Mouse (Mus musculus) lung, adult 2 months (tissue): ENCODE data around the gene Eid2. TPM values are rescaled to one million over a fixed set of nuclear protein-coding genes. Genes with fewer than 3 reads are reported as not detected.

Source experiments
- DNase-seq: peaks from one replicate; pipeline ENCODE4 v3.0.0; 2022
- H3K4me1 ChIP-seq: fragments of 200-500 bp; 2 replicates; pipeline ENCODE4 v1.6.1; 2011; ENCODE audit warnings: low read length; ENCODE audit not compliant: control insufficient read depth, insufficient read depth
- H3K4me3 ChIP-seq: fragments of 200-500 bp; replicated peaks from 2 replicates; pipeline ENCODE3; 2011; ENCODE audit warnings: low read depth, mild to moderate bottlenecking, control low read depth, low read length; ENCODE audit errors: extremely low read depth
- CTCF ChIP-seq: fragments of 200-500 bp; IDR thresholded peaks from 2 replicates; pipeline ENCODE4 v1.5.1; 2011; ENCODE audit warnings: mild to moderate bottlenecking, low read length, control low read depth; ENCODE audit not compliant: insufficient read depth
- POLR2A ChIP-seq: fragments of 200-500 bp; IDR thresholded peaks from 2 replicates; pipeline ENCODE4 v1.6.1; 2011; ENCODE audit warnings: low read depth, mild to moderate bottlenecking, control low read depth, low read length, borderline replicate concordance; ENCODE audit errors: extremely low read depth
- WGBS: fragments of 180-500 bp; shearing (Covaris S2); methylation state at CpG from one replicate; pipeline ENCODE4 v1.1.7; 2018; 5-methylcytosine and 5-hydroxymethylcytosine counted together
- polyA plus RNA-seq: library from polyadenylated mRNA; depleted of rRNA; stranded (reverse); fragments of >200 nt; gene quantifications from 2 replicates; pipeline ENCODE4 v1.2.3, GENCODE M21; 2012; rRNA removed

Gene Eid2
- polyA plus RNA-seq, 1 experiment = 5.2 TPM

DNA sequence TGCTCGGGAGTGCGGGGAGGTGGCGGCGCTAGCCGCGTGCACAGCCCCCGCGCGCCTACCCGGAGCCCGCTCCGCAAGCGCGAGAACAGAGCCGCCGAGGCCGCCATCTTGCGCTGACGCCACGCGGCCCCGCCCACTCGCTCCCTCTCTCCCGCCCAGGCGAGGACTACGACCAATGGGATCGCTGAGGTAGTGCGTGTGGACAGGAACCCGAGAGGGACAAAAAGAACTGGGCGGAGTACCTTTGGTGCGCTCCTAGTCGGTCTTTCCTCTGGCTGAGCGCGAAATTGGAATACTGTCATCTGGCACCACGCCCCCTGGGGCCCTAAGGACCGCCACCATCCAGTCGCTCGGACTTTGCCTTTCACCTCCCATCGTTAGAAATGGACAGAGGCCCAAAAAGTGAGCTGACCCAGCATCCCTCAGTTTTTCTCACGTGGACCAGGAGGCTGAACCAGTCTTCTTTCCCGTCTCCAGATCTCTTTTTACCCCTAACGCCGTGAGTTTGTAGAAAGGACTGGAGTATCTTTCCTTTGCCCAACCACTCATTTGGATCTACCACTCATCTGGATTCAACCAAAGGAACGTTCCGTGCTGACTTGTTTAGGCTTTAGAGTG, 44.4 kb downstream of the Eid2 start, which contains the start of gene Timm50:
TSS of gene Timm50 (minus strand) at position 147 of the 618 bp plus-strand sequence.
- WGBS = under 1% methylated on average over 45 of the region's 45 CpGs
- peak; percentile 97 for DNase-seq
- TF ChIP-seq POLR2A (peak; percentile 59; the same call in 1 of the 2 replicates), CTCF (no peak)
- Histone ChIP-seq H3K4me3 (peak within 1 kb of the TSS; percentile 71), H3K4me1 (peaks cover 4% of the 10 kb centered on the region; the same call in 1 of the 2 replicates)

DNA sequence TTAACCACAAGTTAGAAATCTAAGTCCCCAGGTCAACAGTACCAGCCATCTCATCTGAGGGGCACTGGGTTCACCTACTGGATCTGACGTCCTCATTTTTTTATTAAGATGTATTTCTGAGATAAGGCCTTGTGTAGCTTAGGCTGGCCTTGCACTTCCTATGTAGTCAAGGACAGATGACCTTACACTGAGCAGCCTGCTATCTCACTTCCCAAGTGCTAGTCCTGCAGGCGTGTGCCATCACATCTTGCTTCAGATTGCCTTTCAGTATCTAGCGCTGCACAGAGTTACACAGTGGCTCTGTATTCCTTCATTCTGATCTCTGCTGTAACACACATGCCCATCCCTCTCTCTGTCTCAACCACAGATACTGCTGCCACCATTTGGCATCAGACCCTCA, 50.4 kb downstream of the Eid2 start:
- TF ChIP-seq POLR2A (no peak), CTCF (no peak)
- H3K4me1 ChIP-seq = no peaks in the 10 kb centered on the region
- 86% methylated on average over 3 of the region's 3 CpGs for WGBS
- no peak for DNase-seq
- H3K4me3 ChIP-seq = no peak overlapping the region

DNA sequence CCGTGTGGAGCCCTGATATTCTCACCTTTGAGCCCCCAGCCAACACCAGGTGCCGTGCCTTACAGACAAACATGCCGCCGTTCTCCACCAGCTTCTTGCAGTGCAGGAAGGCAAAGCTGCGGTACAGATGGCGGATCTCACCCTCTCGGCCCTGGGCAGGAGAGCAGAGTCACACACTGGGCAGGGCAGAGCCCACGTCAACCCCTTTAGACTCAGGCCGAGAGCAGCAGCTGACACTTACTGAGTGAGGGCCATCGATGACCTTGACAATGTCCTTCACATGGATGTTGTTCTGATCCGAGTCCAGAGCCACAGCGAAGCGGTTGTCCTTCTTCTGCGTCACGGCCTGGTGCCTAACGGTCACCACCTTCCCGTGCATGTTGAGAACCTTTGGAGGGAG, 51.0 kb downstream of the Eid2 start:
- TF ChIP-seq POLR2A = no peak
- no peak for TF ChIP-seq CTCF
- 91% methylated on average over 17 of the region's 17 CpGs for WGBS
- DNase-seq = no peak
- no peak overlapping the region for H3K4me3 ChIP-seq
- no peaks in the 10 kb centered on the region for H3K4me1 ChIP-seq

Other genes starting within 250 kb of the Eid2 start
- 67.7 and 86.4 TPM in 2 replicates for gene Psmc4, start 217.8 kb upstream of the Eid2 start, polyA plus RNA-seq
- gene Fcgbp, start 196.6 kb upstream of the Eid2 start, polyA plus RNA-seq = 7.5 and 19.2 TPM in 2 replicates
- gene 9530053A07Rik, start 138.4 kb upstream of the Eid2 start, polyA plus RNA-seq = 0.45 and 0.63 TPM in 2 replicates
- gene Fbl, start 98.2 kb upstream of the Eid2 start, polyA plus RNA-seq = 32.4 and 40.9 TPM in 2 replicates
- 50.1 and 53.7 TPM in 2 replicates for gene Dyrk1b, start 88.4 kb upstream of the Eid2 start, polyA plus RNA-seq
- 11.9 and 15.6 TPM in 2 replicates for gene Eid2b, start 9.9 kb downstream of the Eid2 start, polyA plus RNA-seq
- not detected in 2 replicates for gene Selenov, start 23.3 kb downstream of the Eid2 start, polyA plus RNA-seq
- gene Dll3, start 34.4 kb downstream of the Eid2 start, polyA plus RNA-seq = 0.12 and 0.20 TPM in 2 replicates
- 38.8 and 44.4 TPM in 2 replicates for gene Timm50, start 44.2 kb downstream of the Eid2 start, polyA plus RNA-seq
- gene Supt5, start 70.9 kb downstream of the Eid2 start, polyA plus RNA-seq = 98.7 and 109 TPM in 2 replicates
- 529 and 774 TPM in 2 replicates for gene Rps16, start 82.8 kb downstream of the Eid2 start, polyA plus RNA-seq
- 37.5 and 40.0 TPM in 2 replicates for gene Plekhg2, start 104.7 kb downstream of the Eid2 start, polyA plus RNA-seq
- gene Zfp36, start 112.4 kb downstream of the Eid2 start, polyA plus RNA-seq = 83.3 and 136 TPM in 2 replicates
- gene Med29, start 124.8 kb downstream of the Eid2 start, polyA plus RNA-seq = 37.3 and 39.2 TPM in 2 replicates
- gene Paf1, start 125.1 kb downstream of the Eid2 start, polyA plus RNA-seq = 81.5 and 103 TPM in 2 replicates
- gene Gmfg, start 169.6 kb downstream of the Eid2 start, polyA plus RNA-seq = 24.2 and 24.3 TPM in 2 replicates
- 5.5 and 7.0 TPM in 2 replicates for gene Lrfn1, start 184.1 kb downstream of the Eid2 start, polyA plus RNA-seq
- not detected in 2 replicates for gene Ifnl2, start 242.6 kb downstream of the Eid2 start, polyA plus RNA-seq